Mouse (Mus musculus): ENCODE results near the gene Ptpn9.

DNA sequence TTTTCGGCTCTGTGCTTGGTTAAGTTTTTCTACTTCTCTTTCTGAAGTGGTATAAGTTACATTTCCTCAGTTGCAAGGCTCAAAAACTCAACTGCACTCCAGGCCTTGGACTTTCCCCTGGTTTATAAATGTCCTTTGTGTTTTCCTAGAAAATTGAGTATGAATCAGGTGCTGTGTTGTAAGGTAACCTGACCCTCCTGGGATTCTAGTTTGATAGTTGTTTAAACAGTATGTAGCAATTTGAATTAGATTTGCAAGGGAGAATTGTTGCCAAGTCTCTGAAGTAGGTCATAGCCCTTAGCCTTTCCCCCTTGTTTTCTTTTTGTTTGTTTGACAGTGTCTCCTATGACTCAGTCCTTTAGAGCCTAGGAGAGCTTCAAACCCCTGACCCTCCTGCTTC, 22.9 kb downstream of the Ptpn9 start:
- TF ChIP-seq MAFK (IDR thresholded peaks at IDR 0.05; ENCODE audit: insufficient read depth, low read depth, low read length) = no peak
- no peak for TF ChIP-seq ZC3H11A (IDR thresholded peaks at IDR 0.05; ENCODE audit: borderline replicate concordance, low read depth, low read length)
- no peak for TF ChIP-seq CHD2 (IDR thresholded peaks at IDR 0.05; ENCODE audit: low read depth, low read length)
- no peak for TF ChIP-seq ZNF384 (IDR thresholded peaks at IDR 0.05; ENCODE audit: low read depth, low read length)
